Mouse (Mus musculus): ENCODE data around the gene Ak1. TPM values are rescaled to one million over a fixed set of nuclear protein-coding genes. Genes with fewer than 3 reads are reported as not detected.

Ak1 gene
- polyA plus RNA-seq, 1 experiment, result 11.0 TPM

GRCm38 (mm10) chr2:32582830-32583799 lies 38.4 kb upstream of the Ak1 start:
- Histone ChIP-seq H3K4me3 (replicated peaks) (peak overlapping the region; percentile 91), H3K4me1 (peaks cover 63% of the 10 kb centered on the region), H3K36me3 (replicated peaks; ENCODE audit: low read length) (no peaks in the 10 kb centered on the region), H3K9me3 (no peaks in the 10 kb centered on the region), H3K27me3 (replicated peaks) (peaks cover 36% of the 10 kb centered on the region)
- TF ChIP-seq FLI1 (IDR thresholded peaks at IDR 0.05; ENCODE audit: low read length) (no peak), GATA1 (IDR thresholded peaks at IDR 0.05; ENCODE audit: borderline replicate concordance, low read length) (no peak)

DNA sequence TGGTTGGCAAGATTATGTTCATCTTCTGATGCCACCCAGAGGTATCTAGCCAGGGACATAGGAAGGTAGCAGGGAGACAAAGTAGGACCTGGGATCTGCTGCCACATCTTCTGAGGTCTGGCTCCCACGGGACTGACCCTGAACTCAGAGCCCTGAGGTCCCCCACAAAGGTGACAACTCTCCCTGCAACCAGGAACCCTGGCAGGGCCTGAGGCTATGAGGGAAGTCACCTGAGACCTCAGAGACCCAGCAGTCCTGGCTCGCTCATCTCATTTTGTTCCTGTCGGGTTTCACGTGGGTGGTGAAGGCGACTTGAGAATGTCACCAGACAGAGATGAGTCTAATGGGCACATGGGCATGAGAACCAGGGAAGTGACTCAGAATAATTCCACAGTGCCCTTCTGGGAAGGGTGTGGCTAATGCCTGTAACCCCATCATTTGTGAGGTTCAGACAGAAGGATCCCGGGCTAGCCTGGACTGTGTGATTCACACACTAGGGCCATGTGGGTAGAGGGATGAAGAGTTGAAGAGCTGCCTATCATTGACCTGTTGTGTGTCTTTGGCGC lies 36.3 kb upstream of the Ak1 start:
- H3K4me3 ChIP-seq (replicated peaks), result no peak overlapping the region
- peaks cover 14% of the 10 kb centered on the region for H3K36me3 ChIP-seq (replicated peaks; ENCODE audit: low read length)
- no peaks in the 10 kb centered on the region for H3K9me3 ChIP-seq
- H3K4me1 ChIP-seq, result peaks cover 76% of the 10 kb centered on the region
- peaks cover 15% of the 10 kb centered on the region for H3K27me3 ChIP-seq (replicated peaks)
- TF ChIP-seq FLI1 (IDR thresholded peaks at IDR 0.05; ENCODE audit: low read length), result no peak
- no peak for TF ChIP-seq GATA1 (IDR thresholded peaks at IDR 0.05; ENCODE audit: borderline replicate concordance, low read length)

GRCm38 (mm10) chr2:32586871-32587351 lies 34.6 kb upstream of the Ak1 start, which contains the start of gene St6galnac4:
Gene St6galnac4 (plus strand): TSS chr2:32587095.
- TF ChIP-seq FLI1 (IDR thresholded peaks at IDR 0.05; ENCODE audit: low read length) (no peak), GATA1 (IDR thresholded peaks at IDR 0.05; ENCODE audit: borderline replicate concordance, low read length) (no peak)
- H3K4me1 ChIP-seq, result peaks cover 72% of the 10 kb centered on the region

GRCm38 (mm10) chr2:32587731-32588321 lies 33.7 kb upstream of the Ak1 start:
- Histone ChIP-seq H3K4me3 (replicated peaks) (peak overlapping the region; percentile 96), H3K4me1 (peaks cover 70% of the 10 kb centered on the region)

More at GRCm38 (mm10) chr2:32586871-32587351, 34.6 kb upstream of the Ak1 start, which contains the start of gene St6galnac4:
- peaks cover 26% of the 10 kb centered on the region for H3K36me3 ChIP-seq (replicated peaks; ENCODE audit: low read length)
- no peaks in the 10 kb centered on the region for H3K9me3 ChIP-seq
- no peaks in the 10 kb centered on the region for H3K27me3 ChIP-seq (replicated peaks)
- H3K4me3 ChIP-seq (replicated peaks), result peak within 1 kb of the TSS; percentile 96

GRCm38 (mm10) chr2:32589213-32589795 lies 32.3 kb upstream of the Ak1 start:
- peak overlapping the region; percentile 38 for H3K4me3 ChIP-seq (replicated peaks)
- H3K9me3 ChIP-seq, result no peaks in the 10 kb centered on the region
- H3K4me1 ChIP-seq, result peaks cover 60% of the 10 kb centered on the region
- no peaks in the 10 kb centered on the region for H3K27me3 ChIP-seq (replicated peaks)
- H3K36me3 ChIP-seq (replicated peaks; ENCODE audit: low read length), result peaks cover 50% of the 10 kb centered on the region
- TF ChIP-seq GATA1 (IDR thresholded peaks at IDR 0.05; ENCODE audit: borderline replicate concordance, low read length) (no peak), FLI1 (IDR thresholded peaks at IDR 0.05; ENCODE audit: low read length) (no peak)

More at GRCm38 (mm10) chr2:32587731-32588321, 33.7 kb upstream of the Ak1 start:
- H3K9me3 ChIP-seq, result no peaks in the 10 kb centered on the region
- no peak for TF ChIP-seq FLI1 (IDR thresholded peaks at IDR 0.05; ENCODE audit: low read length)
- TF ChIP-seq GATA1 (IDR thresholded peaks at IDR 0.05; ENCODE audit: borderline replicate concordance, low read length), result no peak
- H3K27me3 ChIP-seq (replicated peaks), result no peaks in the 10 kb centered on the region
- peaks cover 35% of the 10 kb centered on the region for H3K36me3 ChIP-seq (replicated peaks; ENCODE audit: low read length)

DNA sequence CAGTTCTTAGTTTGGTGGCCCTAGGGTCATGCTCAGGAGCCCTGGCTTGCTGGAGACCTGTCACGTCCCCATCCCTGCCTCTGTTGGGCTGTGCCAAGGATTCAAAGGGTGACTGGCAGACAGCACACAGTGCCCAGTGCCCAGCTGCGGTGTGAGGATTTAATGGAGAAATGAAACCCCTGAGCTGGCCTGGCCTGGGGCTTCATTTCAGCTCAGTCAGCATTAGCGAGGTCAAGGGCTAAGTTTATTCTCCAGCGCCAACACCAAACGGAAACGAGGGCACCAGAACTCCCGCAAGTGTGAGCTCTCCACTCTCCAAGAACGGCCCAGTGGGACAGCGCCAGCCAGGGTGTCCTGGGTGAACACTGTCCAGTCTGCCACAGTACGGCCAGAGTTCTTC lies 31.3 kb upstream of the Ak1 start:
- Histone ChIP-seq H3K36me3 (replicated peaks; ENCODE audit: low read length) (peaks cover 59% of the 10 kb centered on the region), H3K27me3 (replicated peaks) (no peaks in the 10 kb centered on the region), H3K9me3 (no peaks in the 10 kb centered on the region), H3K4me3 (replicated peaks) (no peak overlapping the region), H3K4me1 (peaks cover 54% of the 10 kb centered on the region)
- TF ChIP-seq GATA1 (IDR thresholded peaks at IDR 0.05; ENCODE audit: borderline replicate concordance, low read length), result no peak
- TF ChIP-seq FLI1 (IDR thresholded peaks at IDR 0.05; ENCODE audit: low read length), result no peak

DNA sequence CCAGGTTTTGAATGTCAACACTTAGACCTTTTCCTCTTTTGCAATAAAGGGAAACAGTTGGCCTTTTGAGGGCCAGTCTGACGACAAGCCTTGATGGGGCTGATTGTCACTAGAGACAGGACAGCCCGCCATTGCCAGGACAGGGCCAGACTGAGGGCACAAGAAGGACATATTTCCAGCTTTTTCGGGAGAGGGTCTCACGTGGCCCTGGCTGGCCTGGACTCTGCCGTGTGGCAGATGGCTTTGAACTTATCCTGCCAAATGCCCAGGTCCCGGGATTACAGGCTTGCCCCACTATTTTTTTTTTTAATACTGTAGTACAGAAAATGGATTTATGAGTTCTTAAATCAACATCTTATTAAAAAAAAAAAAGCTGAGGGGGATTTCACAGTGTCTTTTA lies 30.3 kb upstream of the Ak1 start:
- Histone ChIP-seq H3K9me3 (no peaks in the 10 kb centered on the region), H3K36me3 (replicated peaks; ENCODE audit: low read length) (peaks cover 69% of the 10 kb centered on the region), H3K4me1 (peaks cover 43% of the 10 kb centered on the region), H3K4me3 (replicated peaks) (no peak overlapping the region), H3K27me3 (replicated peaks) (no peaks in the 10 kb centered on the region)
- TF ChIP-seq FLI1 (IDR thresholded peaks at IDR 0.05; ENCODE audit: low read length) (no peak), GATA1 (IDR thresholded peaks at IDR 0.05; ENCODE audit: borderline replicate concordance, low read length) (no peak)

GRCm38 (mm10) chr2:32596725-32597124 lies 24.8 kb upstream of the Ak1 start:
- TF ChIP-seq FLI1 (IDR thresholded peaks at IDR 0.05; ENCODE audit: low read length) (no peak), GATA1 (IDR thresholded peaks at IDR 0.05; ENCODE audit: borderline replicate concordance, low read length) (no peak)
- H3K9me3 ChIP-seq, result no peaks in the 10 kb centered on the region
- H3K36me3 ChIP-seq (replicated peaks; ENCODE audit: low read length), result peaks cover 85% of the 10 kb centered on the region
- no peaks in the 10 kb centered on the region for H3K27me3 ChIP-seq (replicated peaks)
- H3K4me1 ChIP-seq, result peaks cover 27% of the 10 kb centered on the region
- H3K4me3 ChIP-seq (replicated peaks), result no peak overlapping the region

- Histone ChIP-seq H3K4me3 (replicated peaks) (no peak overlapping the region), H3K4me1 (peaks cover 33% of the 10 kb centered on the region), H3K27me3 (replicated peaks) (no peaks in the 10 kb centered on the region), H3K36me3 (replicated peaks; ENCODE audit: low read length) (peaks cover 80% of the 10 kb centered on the region), H3K9me3 (no peaks in the 10 kb centered on the region)
- TF ChIP-seq GATA1 (IDR thresholded peaks at IDR 0.05; ENCODE audit: borderline replicate concordance, low read length), result no peak
- TF ChIP-seq FLI1 (IDR thresholded peaks at IDR 0.05; ENCODE audit: low read length), result no peak
Measured at GRCm38 (mm10) chr2:32597248-32597647, 24.3 kb upstream of the Ak1 start.
